Mouse (Mus musculus): Measurements from ENCODE around the gene Stk33. TPM values are rescaled to one million over a fixed set of nuclear protein-coding genes. Genes with fewer than 3 reads are reported as not detected.
A peak's percentile ranks its signal among the peaks of the same experiment; 100 is the strongest.

Stk33 gene
- polyA plus RNA-seq, 1 experiment from 2014 or later = 5.4 TPM

DNA sequence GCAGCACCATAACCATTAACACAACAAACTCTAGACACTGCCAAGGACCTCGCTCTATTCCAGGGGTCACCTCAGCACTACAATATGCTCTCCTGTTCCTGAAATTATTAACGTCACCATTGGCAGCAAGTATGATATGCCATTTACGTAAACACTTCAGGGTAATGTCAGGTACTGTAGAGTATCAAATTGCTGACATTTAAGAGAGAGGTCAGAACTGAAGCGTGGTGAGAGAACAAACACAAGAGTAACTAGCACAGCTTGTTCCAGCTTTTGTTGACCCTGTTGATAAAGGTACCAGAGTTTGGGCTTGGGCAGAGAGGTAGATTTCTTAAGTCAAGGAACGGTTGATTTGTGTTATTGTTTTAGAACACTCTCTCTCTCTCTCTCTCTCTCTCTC, 3.9 kb upstream of the Stk33 start:
- Histone ChIP-seq H3K27ac (ENCODE audit: low read length) (no peak overlapping the region), H3K36me3 (ENCODE audit: insufficient read depth, low read length) (no peaks in the 10 kb centered on the region), H3K4me2 (replicated peaks; ENCODE audit: low read depth, low read length) (no peak overlapping the region), H3K4me3 (ENCODE audit: low read depth, low read length) (no peak overlapping the region), H3K4me1 (ENCODE audit: insufficient read depth, low read depth, low read length) (peaks cover 10% of the 10 kb centered on the region; the same call in 1 of the 2 replicates), H3K27me3 (replicated peaks; ENCODE audit: insufficient read depth, low read length) (no peaks in the 10 kb centered on the region), H3K9me3 (ENCODE audit: low read length) (no peaks in the 10 kb centered on the region), H3K9ac (replicated peaks; ENCODE audit: low read depth) (no peak overlapping the region)
- 38% methylated on average over 5 of the region's 5 CpGs for WGBS
- peak; percentile 93 for DNase-seq (ENCODE audit: low spot score)
- no peak for TF ChIP-seq CTCF (IDR thresholded peaks at IDR 0.05)
- peak; percentile 100 for TF ChIP-seq EP300 (IDR thresholded peaks at IDR 0.05)
- ATAC-seq = peak; percentile 92

DNA sequence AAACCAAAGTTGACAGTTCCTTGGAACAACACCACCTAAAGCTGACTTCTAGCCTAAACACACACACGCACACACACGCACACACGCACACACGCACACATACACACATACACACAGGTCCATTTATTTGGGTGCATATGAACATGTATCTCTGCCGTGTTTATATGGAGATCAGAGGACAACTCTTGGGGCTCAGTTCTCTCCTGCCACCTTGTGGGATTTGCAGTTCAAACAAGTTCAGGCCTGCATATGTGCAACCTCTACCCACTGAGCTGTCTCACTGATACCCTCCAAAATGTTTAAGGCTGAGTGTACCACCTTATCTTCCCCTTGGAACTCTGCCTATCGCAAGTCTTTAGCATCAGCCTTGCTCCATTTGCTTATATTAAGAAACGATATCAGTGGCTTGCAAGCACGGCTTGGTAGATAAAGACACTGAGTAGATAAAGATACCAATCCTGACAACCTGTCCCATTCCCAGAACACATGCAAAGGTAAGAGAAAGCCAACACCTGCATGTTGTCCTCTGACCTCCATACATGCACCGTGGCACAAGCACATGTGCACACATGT, 1.9 kb upstream of the Stk33 start:
- Histone ChIP-seq H3K9me3 (ENCODE audit: low read length) (no peaks in the 10 kb centered on the region), H3K4me2 (replicated peaks; ENCODE audit: low read depth, low read length) (no peak overlapping the region), H3K27ac (ENCODE audit: low read length) (no peak overlapping the region), H3K27me3 (replicated peaks; ENCODE audit: insufficient read depth, low read length) (no peaks in the 10 kb centered on the region), H3K4me1 (ENCODE audit: insufficient read depth, low read depth, low read length) (peaks cover 10% of the 10 kb centered on the region; the same call in 1 of the 2 replicates), H3K36me3 (ENCODE audit: insufficient read depth, low read length) (no peaks in the 10 kb centered on the region), H3K9ac (replicated peaks; ENCODE audit: low read depth) (no peak overlapping the region), H3K4me3 (ENCODE audit: low read depth, low read length) (no peak overlapping the region)
- no peak for ATAC-seq
- no peak for DNase-seq (ENCODE audit: low spot score)
- WGBS = 76% methylated on average over 9 of the region's 9 CpGs
- TF ChIP-seq EP300 (IDR thresholded peaks at IDR 0.05) (no peak), CTCF (IDR thresholded peaks at IDR 0.05) (peak; percentile 41)

DNA sequence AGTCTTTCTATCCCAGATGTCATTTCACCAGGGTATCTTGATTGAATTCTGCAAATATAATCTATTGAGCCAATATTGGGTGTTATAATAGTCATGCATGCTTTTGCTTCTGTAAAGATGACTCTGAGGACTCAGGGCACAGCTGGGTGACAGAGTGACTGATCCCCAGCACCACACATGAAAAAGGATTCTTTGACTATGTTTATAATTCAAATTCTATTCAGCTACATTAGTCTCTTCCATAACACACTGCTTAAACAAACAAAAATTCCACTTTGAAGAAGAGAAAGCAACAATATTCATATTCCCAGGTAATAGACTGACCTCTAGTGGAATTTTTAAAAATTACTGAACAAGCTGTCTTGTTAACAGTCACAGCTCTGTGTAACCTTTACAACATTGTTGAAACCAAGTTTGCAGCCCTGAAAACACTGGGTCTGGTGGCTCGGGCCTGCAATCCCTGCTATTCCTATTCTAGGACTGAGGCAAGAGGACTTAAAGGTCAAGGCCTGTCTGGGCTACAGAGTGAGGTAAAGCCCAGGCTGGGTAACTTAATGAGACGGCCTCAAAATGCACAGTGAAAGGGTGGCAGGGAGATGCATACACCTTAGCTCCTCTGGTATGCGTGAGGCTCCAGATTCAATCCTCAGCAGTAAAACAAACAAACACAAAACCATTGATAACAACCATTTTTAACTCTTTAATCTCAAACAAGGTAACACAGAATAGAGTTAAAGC, 14.3 kb downstream of the Stk33 start:
- no peak overlapping the region for H3K4me3 ChIP-seq (ENCODE audit: low read depth, low read length)
- DNase-seq (ENCODE audit: low spot score) = peak; percentile 64
- no peaks in the 10 kb centered on the region for H3K9me3 ChIP-seq (ENCODE audit: low read length)
- no peak for TF ChIP-seq EP300 (IDR thresholded peaks at IDR 0.05)
- TF ChIP-seq CTCF (IDR thresholded peaks at IDR 0.05) = peak; percentile 61
- WGBS = 33% methylated on average over 3 of the region's 3 CpGs
- H3K27me3 ChIP-seq (replicated peaks; ENCODE audit: insufficient read depth, low read length) = no peaks in the 10 kb centered on the region
- no peaks in the 10 kb centered on the region for H3K4me1 ChIP-seq (ENCODE audit: insufficient read depth, low read depth, low read length)
- H3K4me2 ChIP-seq (replicated peaks; ENCODE audit: low read depth, low read length) = no peak overlapping the region
- H3K9ac ChIP-seq (replicated peaks; ENCODE audit: low read depth) = no peak overlapping the region
- no peak overlapping the region for H3K27ac ChIP-seq (ENCODE audit: low read length)
- no peak for ATAC-seq
- H3K36me3 ChIP-seq (ENCODE audit: insufficient read depth, low read length) = no peaks in the 10 kb centered on the region

DNA sequence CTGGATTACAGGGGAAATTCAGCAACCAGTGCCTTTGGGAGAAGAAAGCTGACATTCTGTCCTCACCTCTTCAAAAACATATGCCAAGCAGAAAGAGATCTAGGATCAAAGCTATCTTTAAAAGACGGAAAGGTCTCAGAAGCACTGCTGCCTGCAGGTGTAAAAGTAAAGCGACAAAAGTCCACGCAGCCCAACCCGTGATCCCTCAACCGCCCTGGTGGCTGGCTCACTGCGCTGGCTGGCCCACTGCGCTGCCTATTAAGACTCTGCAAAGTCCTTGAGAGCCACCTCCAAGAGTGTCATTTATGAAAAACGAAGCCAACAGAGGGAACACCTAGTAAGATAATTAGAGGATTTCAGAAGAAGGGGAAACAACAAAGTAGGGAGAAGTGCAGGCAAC, 16.1 kb downstream of the Stk33 start:
- no peaks in the 10 kb centered on the region for H3K27me3 ChIP-seq (replicated peaks; ENCODE audit: insufficient read depth, low read length)
- H3K4me1 ChIP-seq (ENCODE audit: insufficient read depth, low read depth, low read length) = no peaks in the 10 kb centered on the region
- H3K27ac ChIP-seq (ENCODE audit: low read length) = no peak overlapping the region
- 69% methylated on average over 8 of the region's 8 CpGs for WGBS
- H3K36me3 ChIP-seq (ENCODE audit: insufficient read depth, low read length) = no peaks in the 10 kb centered on the region
- no peak overlapping the region for H3K4me2 ChIP-seq (replicated peaks; ENCODE audit: low read depth, low read length)
- H3K9me3 ChIP-seq (ENCODE audit: low read length) = no peaks in the 10 kb centered on the region
- no peak overlapping the region for H3K4me3 ChIP-seq (ENCODE audit: low read depth, low read length)
- ATAC-seq (no peak), DNase-seq (ENCODE audit: low spot score) (no peak)
- H3K9ac ChIP-seq (replicated peaks; ENCODE audit: low read depth) = no peak overlapping the region
- no peak for TF ChIP-seq CTCF (IDR thresholded peaks at IDR 0.05)
- no peak for TF ChIP-seq EP300 (IDR thresholded peaks at IDR 0.05)

DNA sequence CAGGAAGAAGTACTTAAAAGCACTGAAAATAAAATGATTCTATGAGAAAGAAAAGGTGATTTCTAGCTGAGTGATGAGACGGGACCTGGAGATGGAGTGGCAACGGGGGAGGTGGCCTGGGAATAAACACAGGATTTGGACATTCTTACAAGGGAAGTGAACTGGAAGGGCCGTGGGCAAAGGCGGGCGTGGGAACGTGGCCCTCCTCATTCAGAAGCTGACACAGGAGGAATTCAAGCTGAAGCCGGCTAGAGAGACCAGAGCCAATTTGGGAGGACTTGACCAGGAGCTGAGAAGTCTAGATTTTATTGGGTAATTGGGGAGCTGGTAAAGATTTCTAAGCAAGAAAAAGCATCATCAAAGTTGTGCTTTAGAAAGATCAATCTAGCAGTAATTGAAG, 33.4 kb downstream of the Stk33 start:
- WGBS = 53% methylated on average over 7 of the region's 7 CpGs
- H3K4me1 ChIP-seq (ENCODE audit: insufficient read depth, low read depth, low read length) = no peaks in the 10 kb centered on the region
- no peak overlapping the region for H3K4me2 ChIP-seq (replicated peaks; ENCODE audit: low read depth, low read length)
- no peak overlapping the region for H3K27ac ChIP-seq (ENCODE audit: low read length)
- TF ChIP-seq CTCF (IDR thresholded peaks at IDR 0.05) (no peak), EP300 (IDR thresholded peaks at IDR 0.05) (no peak)
- DNase-seq (ENCODE audit: low spot score) = no peak
- H3K36me3 ChIP-seq (ENCODE audit: insufficient read depth, low read length) = no peaks in the 10 kb centered on the region
- H3K4me3 ChIP-seq (ENCODE audit: low read depth, low read length) = no peak overlapping the region
- no peaks in the 10 kb centered on the region for H3K27me3 ChIP-seq (replicated peaks; ENCODE audit: insufficient read depth, low read length)
- no peak for ATAC-seq
- no peak overlapping the region for H3K9ac ChIP-seq (replicated peaks; ENCODE audit: low read depth)
- H3K9me3 ChIP-seq (ENCODE audit: low read length) = no peaks in the 10 kb centered on the region

DNA sequence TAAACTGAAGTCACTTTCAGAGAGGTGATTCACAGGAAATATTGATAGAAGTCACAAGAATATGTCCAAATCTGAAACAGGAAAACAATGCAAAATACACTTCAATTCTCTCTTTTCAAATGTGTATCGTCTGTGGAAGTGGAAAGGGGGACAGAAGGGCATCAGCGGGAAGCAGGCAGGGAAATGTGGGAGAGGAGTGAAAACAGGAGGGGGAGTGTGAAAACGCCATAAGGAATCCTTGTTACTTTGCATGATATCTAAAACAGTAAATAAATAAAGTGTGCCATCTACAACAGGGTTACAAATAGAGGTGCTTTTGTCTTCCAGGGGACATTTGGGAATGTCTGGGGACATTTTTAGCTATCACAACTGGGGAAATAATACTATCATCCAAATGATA, 39.6 kb downstream of the Stk33 start:
- Histone ChIP-seq H3K9ac (replicated peaks; ENCODE audit: low read depth) (no peak overlapping the region), H3K4me1 (ENCODE audit: insufficient read depth, low read depth, low read length) (no peaks in the 10 kb centered on the region), H3K36me3 (ENCODE audit: insufficient read depth, low read length) (no peaks in the 10 kb centered on the region), H3K27ac (ENCODE audit: low read length) (no peak overlapping the region), H3K4me2 (replicated peaks; ENCODE audit: low read depth, low read length) (no peak overlapping the region), H3K27me3 (replicated peaks; ENCODE audit: insufficient read depth, low read length) (no peaks in the 10 kb centered on the region), H3K4me3 (ENCODE audit: low read depth, low read length) (no peak overlapping the region), H3K9me3 (ENCODE audit: low read length) (no peaks in the 10 kb centered on the region)
- TF ChIP-seq CTCF (IDR thresholded peaks at IDR 0.05) (no peak), EP300 (IDR thresholded peaks at IDR 0.05) (no peak)
- ATAC-seq (no peak), DNase-seq (ENCODE audit: low spot score) (no peak)
- WGBS = 56% methylated on average over 3 of the region's 3 CpGs

Measured in lung, postnatal 0 days (tissue).